Mouse (Mus musculus) CH12.LX (cell line): ENCODE results near the gene Vwa3b. TPM values are rescaled to one million over a fixed set of nuclear protein-coding genes. Genes with fewer than 3 reads are reported as not detected.

Experiments used
- DNase-seq: peaks from one replicate; pipeline ENCODE4 v3.0.0-alpha.2; 2013; ENCODE audit errors: extremely low read depth
- H3K27ac ChIP-seq: 2 replicates; pipeline ENCODE4 v1.5.1; 2012; ENCODE audit warnings: low read depth, mild to moderate bottlenecking, control low read depth, moderate library complexity; ENCODE audit not compliant: insufficient read depth
- H3K27me3 ChIP-seq: replicated peaks from 2 replicates; pipeline ENCODE3; 2012; ENCODE audit warnings: inconsistent platforms
- H3K36me3 ChIP-seq, 2 experiments: replicated peaks in 1 of 2; 2 replicates each; pipeline versions ENCODE3 to v1.6.1; 2012; ENCODE audit warnings: inconsistent platforms in 1 of 2, low read length in 1 of 2, mild to moderate bottlenecking in 1 of 2, mixed read lengths in 1 of 2, moderate library complexity in 1 of 2; ENCODE audit not compliant: control insufficient read depth in 1 of 2, insufficient read depth in 1 of 2
- H3K4me1 ChIP-seq, 2 experiments: 2 replicates each; pipeline ENCODE4 v1.6.1; 2012; ENCODE audit warnings: inconsistent platforms in 1 of 2, moderate library complexity in 1 of 2; ENCODE audit not compliant: insufficient read depth in 2 of 2, control insufficient read depth in 1 of 2
- H3K4me2 ChIP-seq: 2 replicates; pipeline ENCODE4 v1.6.1; 2012; ENCODE audit warnings: low read depth, mild to moderate bottlenecking, control low read depth; ENCODE audit not compliant: poor library complexity, insufficient read depth, severe bottlenecking
- H3K4me3 ChIP-seq, 3 experiments: fragments of 150-350 bp in 1 of 3; sonication (generic) in 1 of 3; replicated peaks in 1 of 3; 2 replicates each; pipeline versions ENCODE3 to v1.5.1; 2011 to 2012; ENCODE audit warnings: low read depth in 2 of 3, low read length in 2 of 3, mild to moderate bottlenecking in 2 of 3, moderate library complexity in 2 of 3, control low read depth in 1 of 3, improper control_type of control experiment in 1 of 3, inconsistent platforms in 1 of 3, mixed read lengths in 1 of 3; ENCODE audit not compliant: poor library complexity in 1 of 3
- H3K79me2 ChIP-seq: replicated peaks from 2 replicates; pipeline ENCODE4 v1.6.1; 2012; ENCODE audit warnings: mild to moderate bottlenecking, moderate library complexity; ENCODE audit not compliant: control insufficient read depth, poor library complexity, insufficient read depth, severe bottlenecking; ENCODE audit errors: extremely low read depth
- H3K9ac ChIP-seq: 2 replicates; pipeline ENCODE4 v1.6.1; 2012; ENCODE audit warnings: low read depth, mild to moderate bottlenecking, control low read depth, moderate library complexity; ENCODE audit not compliant: insufficient read depth
- H3K9me3 ChIP-seq: replicated peaks from 2 replicates; pipeline ENCODE3; 2012; ENCODE audit warnings: low read length, inconsistent platforms, mixed read lengths
- BHLHE40 ChIP-seq: IDR thresholded peaks from 2 replicates; pipeline ENCODE4 v1.6.1; 2011; ENCODE audit warnings: mild to moderate bottlenecking, low read depth, low read length, improper control_type of control experiment
- CHD2 ChIP-seq: IDR thresholded peaks from 2 replicates; pipeline ENCODE4 v1.6.1; 2011; ENCODE audit warnings: low read length, improper control_type of control experiment
- E2F4 ChIP-seq: IDR thresholded peaks from 2 replicates; pipeline ENCODE4 v1.6.1; 2011; ENCODE audit warnings: low read depth, low read length, improper control_type of control experiment; ENCODE audit not compliant: insufficient replicate concordance
- ELF1 ChIP-seq: IDR thresholded peaks from 2 replicates; pipeline ENCODE4 v1.6.1; 2014; ENCODE audit warnings: low read depth, mild to moderate bottlenecking, inconsistent platforms, low read length, improper control_type of control experiment
- ETS1 ChIP-seq: conservative IDR thresholded peaks from 2 replicates; pipeline ENCODE4 v1.6.1; 2012; ENCODE audit warnings: low read depth, mild to moderate bottlenecking, inconsistent platforms, low read length, improper control_type of control experiment, moderate library complexity
- GABPA ChIP-seq: IDR thresholded peaks from 2 replicates; pipeline ENCODE4 v1.6.1; 2012; ENCODE audit warnings: low read depth, low read length, improper control_type of control experiment, inconsistent platforms; ENCODE audit not compliant: insufficient replicate concordance
- HCFC1 ChIP-seq: IDR thresholded peaks from 2 replicates; pipeline ENCODE4 v1.6.1; 2012; ENCODE audit warnings: low read depth, mild to moderate bottlenecking, inconsistent platforms, low read length, improper control_type of control experiment
- IRF4 ChIP-seq: IDR thresholded peaks from 2 replicates; pipeline ENCODE4 v1.6.1; 2014; ENCODE audit warnings: low read depth, mild to moderate bottlenecking, inconsistent platforms, low read length, improper control_type of control experiment
- JUN ChIP-seq: IDR thresholded peaks from 2 replicates; pipeline ENCODE4 v1.6.1; 2011; ENCODE audit warnings: low read depth, mild to moderate bottlenecking, low read length, improper control_type of control experiment, moderate library complexity; ENCODE audit not compliant: insufficient read depth
- JUND ChIP-seq: conservative IDR thresholded peaks from 2 replicates; pipeline ENCODE4 v1.6.1; 2011; ENCODE audit warnings: low read depth, low read length, improper control_type of control experiment
- MAFK ChIP-seq: IDR thresholded peaks from 2 replicates; pipeline ENCODE4 v1.6.1; 2011; ENCODE audit warnings: low read length, improper control_type of control experiment; ENCODE audit not compliant: insufficient replicate concordance
- MAX ChIP-seq: IDR thresholded peaks from 2 replicates; pipeline ENCODE4 v1.6.1; 2011; ENCODE audit warnings: low read length, improper control_type of control experiment
- MAZ ChIP-seq: IDR thresholded peaks from 2 replicates; pipeline ENCODE4 v1.6.1; 2012; ENCODE audit warnings: low read depth, mild to moderate bottlenecking, inconsistent platforms, low read length, improper control_type of control experiment, moderate library complexity
- MEF2A ChIP-seq: IDR thresholded peaks from 2 replicates; pipeline ENCODE4 v1.6.1; 2014; ENCODE audit warnings: low read depth, mild to moderate bottlenecking, inconsistent platforms, low read length, improper control_type of control experiment, borderline replicate concordance
- MXI1 ChIP-seq: IDR thresholded peaks from 2 replicates; pipeline ENCODE4 v1.6.1; 2011; ENCODE audit warnings: mild to moderate bottlenecking, low read depth, low read length, improper control_type of control experiment
- NELFE ChIP-seq: IDR thresholded peaks from 2 replicates; pipeline ENCODE4 v1.6.1; 2011; ENCODE audit warnings: low read depth, low read length, improper control_type of control experiment
- NRF1 ChIP-seq: IDR thresholded peaks from 2 replicates; pipeline ENCODE4 v1.6.1; 2014; ENCODE audit warnings: low read depth, mild to moderate bottlenecking, inconsistent platforms, low read length, improper control_type of control experiment, moderate library complexity
- PAX5 ChIP-seq: IDR thresholded peaks from 2 replicates; pipeline ENCODE4 v1.6.1; 2012; ENCODE audit warnings: low read length, inconsistent platforms, mixed read lengths
- POLR2A ChIP-seq: IDR thresholded peaks from 2 replicates; pipeline ENCODE4 v1.6.1; 2011; ENCODE audit warnings: low read depth, mild to moderate bottlenecking, improper control_type of control experiment, low read length
- RAD21 ChIP-seq: IDR thresholded peaks from 2 replicates; pipeline ENCODE4 v1.6.1; 2011; ENCODE audit warnings: low read depth, mild to moderate bottlenecking, low read length, improper control_type of control experiment, moderate library complexity
- RCOR1 ChIP-seq: conservative IDR thresholded peaks from 2 replicates; pipeline ENCODE4 v1.6.1; 2012; ENCODE audit warnings: low read depth, mild to moderate bottlenecking, inconsistent platforms, low read length, improper control_type of control experiment
- SIN3A ChIP-seq: IDR thresholded peaks from 2 replicates; pipeline ENCODE4 v1.6.1; 2012; ENCODE audit warnings: low read length, improper control_type of control experiment, inconsistent platforms
- TBP ChIP-seq: conservative IDR thresholded peaks from 2 replicates; pipeline ENCODE4 v1.6.1; 2011; ENCODE audit warnings: low read depth, low read length, improper control_type of control experiment
- TCF12 ChIP-seq: IDR thresholded peaks from 2 replicates; pipeline ENCODE4 v1.6.1; 2014; ENCODE audit warnings: low read depth, mild to moderate bottlenecking, inconsistent platforms, low read length, improper control_type of control experiment
- UBTF ChIP-seq: IDR thresholded peaks from 2 replicates; pipeline ENCODE4 v1.6.1; 2012; ENCODE audit warnings: low read depth, mild to moderate bottlenecking, inconsistent platforms, low read length, improper control_type of control experiment, moderate library complexity
- USF2 ChIP-seq: conservative IDR thresholded peaks from 2 replicates; pipeline ENCODE4 v1.6.1; 2011; ENCODE audit warnings: low read depth, low read length, improper control_type of control experiment
- ZC3H11A ChIP-seq: IDR thresholded peaks from 2 replicates; pipeline ENCODE4 v1.6.1; 2012; ENCODE audit warnings: low read depth, mild to moderate bottlenecking, inconsistent platforms, low read length, improper control_type of control experiment
- ZKSCAN1 ChIP-seq: IDR thresholded peaks from 2 replicates; pipeline ENCODE4 v1.6.1; 2012; ENCODE audit warnings: low read depth, inconsistent platforms, low read length, improper control_type of control experiment, borderline replicate concordance
- ZMIZ1 ChIP-seq: IDR thresholded peaks from 2 replicates; pipeline ENCODE4 v1.6.1; 2012; ENCODE audit warnings: low read depth, mild to moderate bottlenecking, inconsistent platforms, low read length, improper control_type of control experiment
- ZNF384 ChIP-seq: IDR thresholded peaks from 2 replicates; pipeline ENCODE4 v1.6.1; 2012; ENCODE audit warnings: low read depth, low read length, improper control_type of control experiment, inconsistent platforms
- dilution Hi-C: fragments of 300-500 bp; cut with MboI; formaldehyde crosslinking; loops from 2 replicates; pipeline ENCODE4 v1.14.3; 2020; ENCODE audit warnings: low sequenced_read_pairs; ENCODE audit not compliant: extremely low pct_unique_long_range_greater_than_20kb, extremely low pct_ligation_motif_present
- in situ Hi-C: fragments of 300-500 bp; cut with MboI; formaldehyde crosslinking; loops from 3 replicates; pipeline ENCODE4 v1.14.3; 2019; ENCODE audit warnings: low sequenced_read_pairs, low pct_ligation_motif_present, low pct_unique_long_range_greater_than_20kb, mixed read lengths
- polyA plus RNA-seq: library from polyadenylated mRNA; unstranded; fragments of >175 nt; gene quantifications from 2 replicates; pipeline ENCODE4 v1.2.1, GENCODE M21; 2012; ENCODE audit warnings: low read depth; ENCODE audit not compliant: insufficient read length
- total RNA-seq, 2 experiments: library from RNA; depleted of rRNA; stranded (reverse); fragments of 300-350 nt in 1 of 2; fragments of >200 nt in 1 of 2; gene quantifications; 2 replicates each; pipeline ENCODE4 v1.2.3; 2012 to 2014

Vwa3b gene
- total and polyA plus RNA-seq, 3 experiments: not detected

DNA sequence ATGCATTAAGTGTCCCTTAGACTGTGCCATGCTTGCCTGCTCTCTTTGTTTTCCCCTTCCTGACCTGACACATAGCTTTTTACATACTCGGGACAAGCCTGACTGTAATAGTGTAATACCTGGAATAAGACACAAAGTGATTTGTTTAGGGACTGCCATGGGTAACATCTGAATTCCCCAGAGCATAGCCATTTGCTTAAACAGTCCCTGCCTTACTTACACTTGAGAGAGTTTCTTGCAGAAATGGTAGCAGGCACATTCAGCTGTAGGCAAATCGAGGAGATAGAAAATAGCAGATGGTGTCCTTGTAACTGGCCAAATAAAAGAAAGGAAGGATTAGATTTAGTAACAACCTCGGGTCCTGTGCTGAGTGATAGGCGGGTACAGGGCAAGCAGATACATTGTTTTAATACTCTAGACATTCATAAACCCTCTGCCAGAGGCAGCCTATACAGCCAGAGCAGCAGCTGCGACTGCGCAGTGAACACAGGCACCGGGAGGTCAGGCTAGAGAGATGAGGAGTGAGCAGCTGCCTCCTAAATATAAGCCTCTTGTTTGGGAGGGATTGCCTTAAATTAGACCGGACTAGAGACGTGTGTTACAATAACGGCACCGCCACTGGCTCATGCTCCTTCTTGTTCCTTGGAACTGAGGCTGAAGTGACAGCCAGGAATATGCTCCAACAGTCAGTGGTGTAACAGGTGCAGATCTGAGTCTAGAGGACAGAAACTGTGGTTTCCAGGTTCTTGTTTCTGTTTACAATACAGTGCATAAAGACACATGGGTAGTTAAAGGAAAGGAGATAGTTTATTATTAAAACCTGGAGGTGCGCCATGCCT, 55.2 kb downstream of the Vwa3b start (continued):
- peak; percentile 84 for TF ChIP-seq IRF4
- no peak for TF ChIP-seq E2F4
- TF ChIP-seq USF2: no peak
- TF ChIP-seq POLR2A: no peak
- TF ChIP-seq ELF1: 0 out of 2 replicates have a peak, but pooled peaks have one; percentile 11
- no peak for TF ChIP-seq ZKSCAN1
- peak; percentile 78 for TF ChIP-seq TCF12
- TF ChIP-seq JUND: peak; percentile 45; the same call in 1 of the 2 replicates

DNA sequence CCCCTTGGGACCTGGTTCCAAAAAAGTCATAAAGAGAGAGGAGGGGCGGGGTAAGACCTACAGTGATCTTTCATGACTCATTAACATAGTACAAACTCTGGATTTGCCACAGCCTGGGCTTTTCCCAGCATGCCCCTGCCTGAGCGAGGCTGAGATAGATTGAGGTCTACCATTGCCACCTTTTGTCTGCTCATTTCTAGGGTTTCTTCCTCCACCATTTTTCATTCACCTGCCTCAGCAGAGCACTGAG, 55.7 kb downstream of the Vwa3b start:
- no peaks in the 10 kb centered on the region for H3K79me2 ChIP-seq
- peak overlapping the region in 1 of 3 experiments; percentile 12 for H3K4me3 ChIP-seq
- peak; percentile 80 for DNase-seq
- no peak overlapping the region for H3K27ac ChIP-seq
- H3K4me1 ChIP-seq: peaks cover 12 to 33% of the 10 kb centered on the region in 2 experiments
- no peaks in the 10 kb centered on the region for H3K36me3 ChIP-seq
- dilution Hi-C loops: no loop called here
- peaks cover 9% of the 10 kb centered on the region for H3K9me3 ChIP-seq
- peak overlapping the region; percentile 79 for H3K4me2 ChIP-seq
- H3K9ac ChIP-seq: peak overlapping the region; percentile 30; the same call in 1 of the 2 replicates
- TF ChIP-seq GABPA (no peak), ZMIZ1 (no peak), MXI1 (no peak), MAFK (0 out of 2 replicates have a peak, but pooled peaks have one; percentile 34), POLR2A (no peak), TBP (no peak), SIN3A (no peak), ETS1 (peak; percentile 41; the same call in 1 of the 2 replicates), NRF1 (no peak), NELFE (no peak), UBTF (no peak), MAZ (0 out of 2 replicates have a peak, but pooled peaks have one; percentile 42), RAD21 (no peak; the same call in none of the 2 replicates), IRF4 (peak; percentile 76; the same call in 1 of the 2 replicates), HCFC1 (no peak), CHD2 (no peak), MAX (0 out of 2 replicates have a peak, but pooled peaks have one; percentile 37), ZKSCAN1 (no peak), JUN (no peak), E2F4 (no peak), JUND (no peak; the same call in 1 of the 2 replicates), RCOR1 (0 out of 2 replicates have a peak, but pooled peaks have one; percentile 44), ZC3H11A (no peak), ZNF384 (no peak), MEF2A (peak; percentile 48; the same call in 1 of the 2 replicates), BHLHE40 (peak; percentile 62), TCF12 (0 out of 2 replicates have a peak, but pooled peaks have one; percentile 52), PAX5 (no peak)
- in situ Hi-C loops: no loop called here
- no peaks in the 10 kb centered on the region for H3K27me3 ChIP-seq
